Mouse (Mus musculus): Measurements from ENCODE around the gene Scube1.

DNA sequence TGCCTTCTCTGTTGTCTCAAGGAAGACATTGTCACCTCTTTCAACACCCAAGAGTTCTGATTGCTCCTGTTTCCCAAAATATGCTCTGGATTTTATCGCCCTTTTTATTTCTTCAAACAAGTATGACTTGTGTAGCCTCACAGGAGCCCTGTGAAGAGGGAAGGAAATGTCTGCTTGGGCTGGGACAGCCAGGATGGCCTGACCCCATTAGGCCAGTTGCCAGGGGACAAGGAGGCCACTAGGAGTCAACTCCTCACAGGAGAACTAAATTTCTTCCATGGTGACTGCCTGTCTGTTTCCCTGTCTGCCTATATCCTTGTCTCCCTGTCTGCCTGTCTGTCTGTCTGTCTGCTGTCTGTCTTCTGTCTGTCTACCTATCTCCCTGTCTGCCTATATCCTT lies 17.2 kb upstream of the Scube1 start:
- TF ChIP-seq CTCF (IDR thresholded peaks at IDR 0.05; ENCODE audit: borderline replicate concordance, insufficient read depth, low read depth, low read length) (no peak), POLR2A (IDR thresholded peaks at IDR 0.05; ENCODE audit: borderline replicate concordance, insufficient read depth, low read length) (no peak)

All from cerebellum, adult 2 months (tissue).